Mouse (Mus musculus) retina, adult 2 months (tissue): Measurements from ENCODE around the gene Nucb1.
"Not testable (repeated sequence)": the region's sequence is repeated elsewhere in the genome, so short reads cannot be mapped to it uniquely, and the experiment has no call there.

Source experiments
- DNase-seq: peaks from one replicate; pipeline ENCODE4 v3.0.0-alpha.2; 2012; ENCODE audit warnings: low read depth, low spot score

Gene Nucb1

DNA sequence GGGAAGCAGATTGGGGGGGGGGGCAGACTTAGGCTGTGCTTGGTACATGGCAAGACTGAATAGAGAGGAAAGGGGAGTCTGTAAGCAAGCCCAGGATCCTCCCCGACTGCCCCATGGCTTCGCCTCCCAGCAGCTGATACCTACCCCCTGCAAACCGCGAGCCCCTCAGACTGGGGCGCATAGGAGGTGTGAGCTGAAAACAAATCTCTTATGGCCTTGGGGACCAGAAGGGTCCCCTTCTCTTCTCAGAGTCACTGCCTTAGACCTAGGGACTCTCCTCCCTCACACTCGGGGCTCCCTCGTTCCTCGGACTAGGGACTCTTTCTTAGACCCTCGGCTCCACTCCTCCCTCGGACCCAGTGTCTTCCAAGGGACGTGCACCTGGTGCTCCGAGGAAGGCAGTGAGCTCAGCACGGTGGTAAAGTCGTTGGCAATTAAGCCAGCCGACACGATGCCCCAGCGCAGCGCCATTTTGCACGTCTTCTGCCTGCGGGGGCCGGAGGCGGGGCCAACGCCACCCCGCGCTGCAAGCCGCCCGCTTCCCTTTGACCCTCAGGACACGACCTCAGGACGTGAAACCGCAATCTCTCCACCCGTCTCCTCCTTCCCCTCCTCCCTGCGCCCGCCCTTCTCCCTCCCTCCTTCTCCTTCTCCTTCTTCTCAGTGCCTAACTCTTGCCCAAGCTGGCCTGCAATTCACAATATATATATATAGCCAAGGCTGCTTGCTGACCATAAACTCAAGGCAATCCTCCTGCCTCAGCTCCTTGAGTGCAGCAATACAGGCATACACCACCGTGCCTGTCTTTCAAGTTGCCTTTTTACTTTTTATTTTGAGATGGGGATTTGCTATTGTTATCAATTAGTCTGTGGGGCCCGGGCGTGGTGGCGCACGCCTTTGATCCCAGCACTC is 21.7 kb downstream of the Nucb1 start, which contains the start of gene Dhdh:
Gene Dhdh, minus strand, starts transcription at position 513 of the 912 bp plus-strand sequence.
- DNase-seq = no peak

DNA sequence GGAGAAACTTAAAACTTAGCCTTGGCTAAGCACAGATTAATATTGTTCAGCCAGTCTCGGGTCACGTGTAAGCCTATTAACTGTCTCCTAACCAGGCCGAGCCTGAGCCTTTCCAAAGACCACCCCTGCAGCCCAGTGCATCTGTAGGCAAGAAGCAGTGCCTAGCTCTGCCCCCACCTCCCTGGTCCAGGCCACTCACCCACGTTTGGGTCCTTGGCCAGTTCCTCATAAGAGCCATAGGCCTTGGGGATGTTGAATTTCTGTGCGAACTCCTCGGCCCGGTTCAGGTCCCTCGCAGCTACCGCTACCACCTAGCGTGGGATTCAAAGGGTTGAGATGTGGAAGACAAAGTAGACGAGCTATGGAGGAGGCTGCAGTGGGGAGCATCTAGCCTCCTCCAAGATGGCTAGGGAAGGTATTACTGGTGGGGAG is 22.3 kb downstream of the Nucb1 start:
- DNase-seq = no peak

DNA sequence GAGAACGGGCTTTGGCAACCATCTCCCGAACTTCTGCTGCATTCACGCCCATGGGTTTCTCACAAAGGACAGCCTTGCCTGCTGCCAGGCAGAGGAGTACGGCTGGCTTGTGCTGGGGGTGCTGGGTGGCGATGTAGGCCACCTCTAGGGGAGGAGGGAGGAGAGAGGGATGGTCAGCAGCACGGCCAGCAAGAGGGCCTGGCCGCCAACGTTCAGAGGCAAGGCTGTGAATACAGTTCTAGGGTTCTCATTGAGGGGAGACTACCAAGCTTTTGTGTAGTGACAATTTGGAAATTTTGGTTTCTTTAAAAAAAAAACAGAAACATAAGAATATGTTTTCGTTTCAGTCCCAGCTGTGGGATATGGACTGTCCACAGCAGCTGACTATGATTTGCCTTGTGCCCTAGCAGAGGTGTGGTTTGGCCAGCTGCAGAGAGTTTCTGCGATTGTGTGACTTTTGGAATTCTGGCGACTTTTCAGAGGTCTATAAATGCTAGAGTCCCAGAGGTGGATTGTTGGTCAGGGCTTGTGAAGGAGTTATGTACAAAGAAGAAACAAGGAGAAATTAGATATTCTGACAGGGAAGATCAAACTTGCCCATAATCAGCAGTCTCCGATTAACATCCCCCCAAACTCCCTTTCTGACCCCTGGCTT is 23.3 kb downstream of the Nucb1 start, which contains the start of gene Gm45808:
Gene Gm45808, minus strand, starts transcription at position 51 of the 655 bp plus-strand sequence.
- no peak for DNase-seq

DNA sequence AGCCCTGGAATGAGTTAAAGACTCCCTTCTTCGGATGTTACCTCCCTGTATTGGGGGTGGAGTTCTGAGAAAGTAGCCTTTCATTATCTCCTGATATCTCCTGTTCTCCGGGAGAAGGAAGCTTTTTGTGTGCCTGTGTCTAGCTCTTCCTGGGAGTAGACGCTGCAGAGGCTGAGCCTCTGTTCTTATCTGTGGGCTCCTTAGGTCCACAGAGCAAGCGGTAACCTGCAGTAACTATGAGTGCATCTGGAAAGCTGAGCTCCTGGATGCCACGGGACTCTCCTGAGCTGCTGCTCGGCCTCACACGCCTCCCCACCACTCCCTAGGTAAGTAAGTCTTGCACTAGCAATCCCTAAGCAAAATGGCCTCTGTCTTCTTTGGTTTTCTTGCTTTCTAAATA is 24.0 kb downstream of the Nucb1 start:
- DNase-seq = no peak

DNA sequence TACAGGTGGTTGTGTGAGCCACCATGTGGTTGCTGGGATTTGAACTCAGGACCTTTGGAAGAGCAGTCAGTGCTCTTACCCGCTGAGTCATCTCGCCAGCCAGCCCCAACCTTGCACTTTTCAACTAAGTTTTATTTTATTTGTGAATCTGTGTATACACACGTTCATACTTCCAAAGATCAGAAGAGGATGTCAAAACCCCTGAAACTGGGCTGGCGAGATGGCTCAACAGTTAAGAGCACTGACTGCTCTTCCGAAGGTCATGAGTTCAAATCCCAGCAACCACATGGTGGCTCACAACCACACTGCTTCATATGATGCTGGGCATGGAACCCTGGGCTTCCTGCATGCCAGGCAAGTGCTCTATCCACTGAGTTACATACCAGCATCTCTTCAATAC is 25.2 kb downstream of the Nucb1 start:
- DNase-seq = not testable (repeated sequence)

DNA sequence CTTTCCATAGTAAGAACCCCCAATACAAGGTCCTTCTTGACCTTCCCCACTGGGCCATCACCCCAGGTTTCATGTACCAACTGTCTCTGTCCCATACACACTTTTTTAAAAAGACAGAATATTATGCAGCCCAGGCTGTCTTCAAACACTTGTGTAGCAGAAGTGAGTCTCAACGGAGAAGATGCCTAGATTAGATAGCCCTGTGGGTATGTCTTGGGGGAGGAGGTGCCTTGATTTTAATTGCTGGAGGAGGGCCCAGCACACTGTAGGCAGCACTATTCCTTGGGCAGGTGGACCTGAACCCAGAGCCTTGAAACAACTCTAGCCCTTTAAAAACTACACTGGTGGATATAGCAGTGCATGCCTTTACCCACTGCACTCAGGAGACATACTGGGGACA is 28.0 kb downstream of the Nucb1 start:
- DNase-seq = no peak

DNA sequence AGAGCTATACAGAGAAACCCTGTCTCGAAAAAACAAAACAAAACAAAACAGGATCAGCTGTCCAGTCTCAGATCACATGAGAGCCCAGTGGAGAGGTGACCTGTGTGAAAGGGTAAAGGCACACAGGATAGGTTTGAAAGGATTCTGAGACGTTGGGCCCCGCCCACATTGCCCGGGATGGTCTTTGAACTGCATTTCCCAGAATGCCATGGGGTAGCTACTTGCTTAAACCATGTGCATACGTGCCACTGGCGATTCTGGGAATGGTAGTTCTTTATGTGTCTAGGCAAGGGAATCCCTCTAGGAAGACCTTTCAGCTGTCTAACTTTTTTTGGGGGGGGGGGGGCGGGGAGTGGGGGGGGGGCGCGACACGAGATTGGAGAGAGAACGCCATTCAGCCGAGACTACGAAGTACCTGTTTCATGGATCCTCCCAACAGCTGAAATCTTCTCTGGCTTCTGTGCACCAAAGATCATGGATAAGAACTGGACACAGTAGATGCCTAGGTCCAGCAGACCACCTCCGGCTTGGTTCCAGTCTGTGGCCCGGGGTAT is 28.8 kb downstream of the Nucb1 start, which contains the start of gene Tulp2:
Gene Tulp2, plus strand, starts transcription at position 504 of the 554 bp plus-strand sequence.
- no peak for DNase-seq

DNA sequence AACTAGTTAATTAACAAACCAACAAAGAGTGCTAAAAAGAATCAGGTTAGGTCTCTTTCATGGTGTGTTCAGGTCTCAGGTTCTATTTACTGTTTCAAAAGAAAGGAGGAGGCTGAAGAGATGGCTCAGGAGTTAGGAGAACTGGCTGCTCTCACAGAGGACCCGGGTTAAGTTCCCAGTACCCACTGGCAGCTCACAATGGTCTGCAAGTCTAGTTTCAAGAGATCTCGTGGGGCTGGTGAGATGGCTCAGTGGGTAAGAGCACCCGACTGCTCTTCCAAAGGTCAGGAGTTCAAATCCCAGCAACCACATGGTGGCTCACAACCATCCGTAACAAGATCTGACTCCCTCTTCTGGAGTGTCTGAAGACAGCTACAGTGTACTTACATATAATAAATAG is 29.9 kb downstream of the Nucb1 start:
- DNase-seq = not testable (repeated sequence)

DNA sequence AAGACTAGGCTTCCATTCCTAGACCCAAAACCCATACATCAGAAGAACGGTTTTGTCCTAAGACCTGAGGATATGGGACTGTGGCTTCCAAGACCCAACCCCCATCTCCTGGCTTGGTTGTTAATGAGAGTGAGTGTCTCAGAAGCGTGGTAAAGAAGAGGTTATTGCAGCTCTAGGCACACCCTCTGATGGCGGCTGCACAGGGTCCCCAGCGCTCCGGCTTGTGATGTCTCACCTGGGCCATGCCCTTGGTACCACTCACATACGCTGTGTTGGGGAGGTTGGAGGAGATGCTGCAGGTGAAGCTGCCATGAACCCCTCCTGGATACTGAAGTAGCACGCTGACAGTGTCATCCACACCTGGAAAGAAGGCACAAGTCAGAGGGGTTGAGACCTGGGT is 31.4 kb downstream of the Nucb1 start:
- DNase-seq = no peak

DNA sequence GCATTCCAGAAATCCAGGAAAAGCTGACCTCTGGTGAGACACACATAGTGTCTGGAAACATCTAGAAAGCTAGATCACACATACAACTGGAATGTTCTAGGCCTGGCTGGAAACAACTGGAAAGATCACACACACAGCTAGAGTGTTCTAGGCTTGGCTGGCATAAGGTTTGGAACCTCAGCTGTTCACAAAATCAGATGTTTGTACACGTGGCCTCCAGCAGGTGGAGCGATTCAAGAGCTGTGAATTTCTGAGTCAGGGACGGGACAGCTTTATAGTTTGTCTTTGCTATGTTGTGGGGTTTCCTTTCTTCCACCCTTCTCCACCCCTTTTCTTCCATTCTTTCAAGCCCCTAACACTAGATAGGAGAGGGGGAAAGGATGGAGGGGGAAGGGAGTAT is 33.2 kb downstream of the Nucb1 start:
- DNase-seq = no peak

DNA sequence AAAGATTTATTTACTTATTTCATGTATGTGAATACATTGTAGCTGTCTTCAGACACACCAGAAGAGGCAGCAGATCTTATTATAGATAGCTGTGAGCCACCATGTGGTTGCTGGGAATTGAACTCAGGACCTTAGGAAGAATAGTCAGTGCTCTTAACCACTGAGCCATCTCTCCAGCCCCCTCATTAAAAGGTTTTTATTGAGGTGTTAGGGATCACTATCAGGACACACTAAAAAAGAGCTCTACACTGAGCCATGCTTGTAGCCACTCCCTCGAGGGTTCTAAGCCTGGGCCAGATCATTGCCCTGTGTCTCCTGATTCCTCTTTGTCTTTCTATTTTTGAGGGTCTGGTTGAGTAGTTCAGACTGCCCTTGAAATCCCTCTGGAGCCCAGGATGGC is 33.8 kb downstream of the Nucb1 start:
- no peak for DNase-seq

DNA sequence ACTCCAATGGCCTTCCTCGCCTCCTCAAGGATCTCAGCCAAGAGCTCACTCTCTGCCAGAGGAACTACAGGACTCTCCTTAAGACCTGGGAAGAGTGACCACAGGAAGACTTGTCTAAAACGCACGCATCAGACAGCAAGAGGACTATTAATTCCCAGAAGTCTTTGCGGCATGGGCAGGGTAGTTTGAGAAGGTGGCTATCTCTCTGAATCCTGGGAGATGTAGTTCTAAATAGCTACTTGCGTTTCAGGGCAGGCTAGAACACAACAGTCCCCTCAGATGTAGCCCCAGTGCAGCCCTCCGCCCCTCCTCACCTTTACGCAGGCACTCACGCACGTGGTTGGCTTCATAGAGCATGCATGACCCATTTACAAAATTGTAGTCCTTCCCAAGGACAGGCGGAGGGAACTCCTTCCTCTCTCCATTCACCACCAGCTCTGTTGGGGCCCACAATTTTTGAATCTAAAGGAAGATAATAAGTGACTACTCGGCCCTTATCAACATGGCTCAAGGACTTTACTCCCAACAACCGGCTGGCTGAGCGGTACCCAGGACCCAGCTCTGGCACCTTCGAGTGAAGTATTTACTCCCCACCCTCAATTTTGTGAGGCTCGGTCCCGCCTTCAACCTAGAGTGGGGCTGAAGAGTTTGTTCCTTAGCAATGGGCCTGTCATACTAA is 34.8 kb downstream of the Nucb1 start:
- DNase-seq = no peak

DNA sequence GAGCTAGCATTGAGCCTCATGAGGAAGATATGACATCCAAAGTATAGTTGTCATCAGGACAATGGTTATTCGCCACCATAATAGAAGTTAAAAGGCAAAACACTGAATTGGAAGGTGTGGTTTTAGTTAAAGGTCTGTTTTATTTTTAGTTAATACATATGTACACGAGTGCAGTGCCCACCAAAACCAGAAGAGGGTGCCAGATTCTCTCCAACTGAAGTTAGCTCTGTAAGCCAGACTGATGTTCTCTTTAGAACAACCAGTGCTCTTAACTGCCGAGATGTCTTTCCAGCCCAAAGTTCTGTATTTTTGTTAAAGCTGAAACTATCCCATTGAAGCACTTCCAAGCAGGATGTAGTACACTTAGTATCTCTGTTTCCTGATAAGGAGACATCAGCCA is 39.3 kb downstream of the Nucb1 start:
- no peak for DNase-seq

DNA sequence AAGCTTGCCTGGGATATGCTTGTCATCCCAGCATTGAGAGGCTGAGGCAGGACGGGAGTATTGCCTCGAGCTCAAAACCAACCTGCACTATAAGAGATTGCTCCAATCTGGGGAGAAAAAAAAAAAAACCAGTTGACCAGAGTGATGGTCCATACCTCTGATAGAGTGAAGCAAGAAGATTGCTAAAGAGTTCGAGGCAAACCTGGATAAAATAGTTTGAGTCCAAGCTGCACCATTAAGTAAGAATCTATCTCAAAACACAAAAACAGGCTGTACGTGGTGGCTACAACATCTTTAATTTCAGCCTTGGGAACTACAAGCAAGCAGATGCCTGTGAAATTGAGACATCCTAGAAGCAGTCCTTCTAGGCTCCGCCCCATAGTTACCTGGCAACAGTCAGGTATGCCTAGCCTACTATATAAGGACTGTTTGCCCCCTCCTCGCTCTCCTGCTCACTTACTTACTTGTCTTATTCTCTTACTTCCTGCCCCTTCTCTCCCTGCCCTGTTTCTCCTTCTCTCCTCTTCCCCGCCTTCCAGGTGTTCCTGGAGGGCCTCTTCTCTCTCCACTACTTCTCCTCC is 43.0 kb downstream of the Nucb1 start:
- no peak for DNase-seq

DNA sequence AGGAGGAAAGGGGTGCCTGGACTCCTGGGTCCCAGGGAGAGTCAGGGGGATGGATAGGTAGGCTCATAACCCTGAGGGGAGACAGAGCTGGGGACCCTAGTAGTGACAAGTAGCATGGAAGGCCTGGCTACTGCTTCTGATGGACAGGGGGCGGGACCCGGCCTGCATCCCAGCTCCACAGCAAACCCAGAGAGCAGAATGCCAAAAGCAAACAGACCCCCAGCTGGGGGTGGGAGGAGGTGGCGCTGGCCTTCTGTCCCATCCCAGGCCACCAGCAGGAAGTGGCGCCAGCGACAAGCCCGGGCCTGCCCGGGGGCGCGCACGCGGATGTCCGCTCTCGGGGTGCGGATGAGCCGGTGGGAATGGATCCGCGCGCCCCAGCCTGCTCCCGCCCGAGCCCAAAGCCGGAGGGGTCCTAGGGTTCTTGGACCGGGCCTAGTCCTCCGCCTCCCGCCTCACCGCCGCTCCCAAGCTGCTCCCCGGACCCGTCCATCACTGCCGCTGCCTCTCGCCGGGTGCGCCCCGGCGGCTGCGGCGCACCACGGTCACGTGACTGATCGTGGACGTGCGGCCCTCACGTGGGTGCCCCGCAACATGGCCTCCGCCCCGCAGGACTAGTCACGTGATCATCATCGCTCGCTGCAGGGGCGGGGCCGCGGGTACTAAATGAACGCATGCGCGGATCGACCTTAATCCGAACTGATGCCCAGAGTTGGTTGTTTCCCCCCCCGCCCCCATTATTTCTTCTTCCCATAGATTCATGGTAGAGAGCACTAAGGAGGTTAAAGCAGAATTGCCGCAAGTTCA is 43.7 kb downstream of the Nucb1 start, which contains the start of gene Bax:
Gene Bax, minus strand, starts transcription at position 616 of the 807 bp plus-strand sequence.
- peak; percentile 96 for DNase-seq

DNA sequence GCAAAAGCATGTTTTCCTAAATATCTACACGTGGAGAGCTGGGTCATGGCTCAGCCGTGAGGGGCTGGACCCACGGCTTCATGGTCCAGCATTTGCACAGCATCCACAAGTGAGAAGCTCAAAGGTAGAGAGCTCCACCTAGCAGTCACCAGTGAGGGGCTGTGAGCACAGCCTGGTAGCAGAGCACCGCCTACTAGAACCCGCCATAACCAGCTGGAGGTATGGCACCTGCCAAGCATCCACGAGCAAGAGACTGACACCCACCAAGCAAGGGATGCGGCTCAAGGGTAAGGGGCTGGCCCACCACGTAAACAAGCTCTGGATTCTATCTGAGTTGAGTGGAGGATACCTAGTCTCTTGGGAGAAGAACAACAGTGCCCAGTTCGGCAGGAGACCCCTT is 44.7 kb downstream of the Nucb1 start:
- DNase-seq = no peak

DNA sequence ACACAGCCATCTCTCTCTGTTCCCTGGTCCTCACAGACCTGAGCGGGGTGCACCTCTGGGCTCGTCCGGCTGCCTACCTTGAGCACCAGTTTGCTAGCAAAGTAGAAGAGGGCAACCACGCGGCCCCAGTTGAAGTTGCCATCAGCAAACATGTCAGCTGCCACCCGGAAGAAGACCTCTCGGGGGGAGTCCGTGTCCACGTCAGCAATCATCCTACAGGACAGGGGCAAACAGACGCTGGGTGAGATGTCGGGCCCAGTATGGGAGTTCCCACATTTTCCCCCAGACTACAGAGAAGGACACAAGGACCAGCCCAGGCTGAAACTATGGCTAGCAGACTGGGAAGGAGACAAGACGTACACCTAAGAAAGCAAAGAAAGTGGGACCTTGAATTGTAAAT is 45.1 kb downstream of the Nucb1 start:
- no peak for DNase-seq

DNA sequence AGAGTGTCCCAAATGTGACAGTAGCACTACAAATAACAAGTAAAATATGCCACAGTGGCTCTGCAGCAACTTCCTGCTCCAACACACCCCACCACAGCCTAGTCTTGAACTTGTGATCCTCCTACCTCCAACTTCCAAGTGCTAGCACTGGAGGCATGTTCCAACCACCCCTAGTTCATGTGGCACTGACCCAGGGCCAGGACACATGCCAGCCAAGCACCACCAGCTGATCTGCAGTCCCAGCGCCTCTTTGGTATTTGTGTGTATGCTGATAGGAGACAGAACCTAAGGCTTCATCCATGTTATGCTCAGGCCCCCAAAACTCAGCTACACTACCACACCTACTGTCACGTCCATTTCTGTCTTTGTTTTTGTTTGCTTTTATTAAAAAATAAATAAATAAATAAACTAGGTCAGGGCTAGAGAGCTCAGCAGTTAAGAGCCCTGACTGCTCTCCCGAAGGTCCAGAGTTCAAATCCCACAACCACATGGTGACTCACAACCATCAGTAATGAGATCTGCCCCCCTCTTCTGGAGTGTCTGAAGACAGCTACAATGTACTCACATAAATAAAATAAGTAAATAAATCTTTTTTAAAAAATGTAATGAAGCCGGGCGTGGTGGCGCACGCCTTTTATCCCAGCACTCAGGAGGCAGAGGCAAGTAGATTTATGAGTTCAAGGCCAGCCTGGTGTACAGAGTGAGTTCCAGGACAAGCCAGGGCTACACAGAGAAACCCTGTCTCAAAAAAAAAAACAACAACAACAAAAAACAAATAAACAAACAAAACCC is 46.0 kb downstream of the Nucb1 start:
- no peak for DNase-seq

DNA sequence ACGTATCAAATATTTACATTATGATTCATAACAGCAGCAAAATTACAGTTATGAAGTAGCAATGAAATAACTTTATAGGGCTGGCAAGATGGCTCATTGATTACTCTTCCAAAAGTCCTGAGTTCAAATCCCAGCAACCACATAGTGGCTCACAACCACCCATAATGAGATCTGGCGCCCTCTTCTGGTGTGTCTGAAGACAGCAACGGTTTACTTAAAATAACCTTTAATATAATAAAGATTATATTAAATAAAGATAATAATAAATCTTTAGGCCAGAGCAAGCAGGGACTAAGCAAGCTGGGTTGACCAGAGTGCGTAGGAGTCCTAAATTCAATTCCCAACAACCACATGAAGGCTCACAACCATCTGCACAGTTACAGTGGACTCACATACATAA is 47.3 kb downstream of the Nucb1 start:
- not testable (repeated sequence) for DNase-seq

DNA sequence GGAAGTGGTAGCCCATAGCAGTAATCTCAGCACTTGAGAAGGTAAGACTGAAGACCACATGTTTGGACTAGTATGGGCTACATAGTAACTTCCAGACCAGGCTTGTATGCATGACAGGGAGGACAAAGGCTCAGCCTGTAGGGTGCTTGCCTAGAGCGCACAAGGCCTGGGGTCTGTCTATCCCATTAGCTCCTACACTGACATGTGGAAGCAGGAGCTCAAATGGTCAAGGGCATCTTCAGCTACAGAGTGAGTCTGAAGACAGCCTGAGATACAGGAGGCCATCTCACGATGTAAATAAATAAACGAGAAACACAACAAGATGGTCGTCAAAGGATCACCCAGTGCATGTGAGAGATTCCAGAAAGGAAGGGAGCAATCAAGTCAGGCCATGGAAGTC is 47.9 kb downstream of the Nucb1 start:
- no peak for DNase-seq
